ENCODE assay signal across 8 mouse cellular contexts in genomic region chr10:80147719-80148601, GRCm38 (mm10). TPM values are rescaled to one million over a fixed set of nuclear protein-coding genes. Genes with fewer than 3 reads are reported as not detected.
DNase-seq lines count a peak whose midpoint lies in the region; ATAC-seq and TF ChIP-seq lines count a peak whose summit lies in the region.

Midn (plus strand) TSS chr10:80148272.

- under 1% methylated on average over 33 of the region's 42 CpGs for WGBS in heart, embryonic 14.5 days
- WGBS in kidney, postnatal 0 days = 0% methylated on average over 37 of the region's 42 CpGs
- under 1% methylated on average over 36 of the region's 42 CpGs for WGBS in liver, embryonic 13.5 days (ENCODE audit: insufficient replicate concordance)

- H3K36me3 ChIP-seq in heart, embryonic 14.5 days (ENCODE audit: control insufficient read depth, insufficient read depth, low read length) = peaks cover 71% of the 10 kb centered on the region
- peaks cover 32% of the 10 kb centered on the region for H3K36me3 ChIP-seq in kidney, postnatal 0 days (ENCODE audit: insufficient read depth, low read length)
- H3K36me3 ChIP-seq in liver, embryonic 13.5 days = peaks cover 70% of the 10 kb centered on the region

- ATAC-seq in erythroblast, adult 5-6 weeks (replicated peaks; ENCODE audit: low FRiP score, poor library complexity, severe bottlenecking) = 0 out of 2 replicates have a peak, but pooled peaks have one; percentile 5
- peak; percentile 51 for ATAC-seq in heart, embryonic 14.5 days (ENCODE audit: insufficient number of reproducible peaks, insufficient read depth, low FRiP score, low read depth)
- peak; percentile 30 for ATAC-seq in kidney, postnatal 0 days (replicated peaks; ENCODE audit: low FRiP score, low read depth)
- ATAC-seq in liver, embryonic 13.5 days (ENCODE audit: low read depth) = peak; percentile 33

- peaks cover 26 to 51% of the 10 kb centered on the region in 2 experiments for H3K4me1 ChIP-seq in heart, embryonic 14.5 days (ENCODE audit: control insufficient read depth in 2 of 2, insufficient read depth in 2 of 2, low read length in 2 of 2)
- peaks cover 23% of the 10 kb centered on the region for H3K4me1 ChIP-seq in kidney, postnatal 0 days (replicated peaks; ENCODE audit: insufficient read depth, low read length)
- peaks cover 88% of the 10 kb centered on the region for H3K4me1 ChIP-seq in liver, embryonic 13.5 days (replicated peaks)

- no peaks in the 10 kb centered on the region for H3K9me3 ChIP-seq in heart, embryonic 14.5 days (ENCODE audit: control insufficient read depth, low read length)
- no peaks in the 10 kb centered on the region for H3K9me3 ChIP-seq in kidney, postnatal 0 days (replicated peaks; ENCODE audit: low read length)
- no peaks in the 10 kb centered on the region for H3K9me3 ChIP-seq in liver, embryonic 13.5 days (replicated peaks)

- no peaks in the 10 kb centered on the region for H3K27me3 ChIP-seq in heart, embryonic 14.5 days (ENCODE audit: control insufficient read depth, insufficient read depth, low read length)
- H3K27me3 ChIP-seq in kidney, postnatal 0 days (ENCODE audit: insufficient read depth, low read length) = no peaks in the 10 kb centered on the region
- no peaks in the 10 kb centered on the region for H3K27me3 ChIP-seq in liver, embryonic 13.5 days

- H3K27ac ChIP-seq in heart, embryonic 14.5 days (replicated peaks in 1 of 2; ENCODE audit: control insufficient read depth in 1 of 2, insufficient read depth in 1 of 2, low read depth in 2 of 2, low read length in 2 of 2) = peak within 1 kb of the TSS; percentile 99
- H3K27ac ChIP-seq in kidney, postnatal 0 days = peak within 1 kb of the TSS; percentile 100
- H3K27ac ChIP-seq in liver, embryonic 13.5 days = peak within 1 kb of the TSS; percentile 98

- TF ChIP-seq CTCF in kidney, postnatal 0 days (IDR thresholded peaks at IDR 0.05; ENCODE audit: low read depth) = peak; percentile 68

- H3K9ac ChIP-seq in heart, embryonic 14.5 days (ENCODE audit: low read length) = peak within 1 kb of the TSS; percentile 99
- H3K9ac ChIP-seq in kidney, postnatal 0 days (ENCODE audit: low read depth, low read length) = peak within 1 kb of the TSS; percentile 77
- peak within 1 kb of the TSS; percentile 90 for H3K9ac ChIP-seq in liver, embryonic 13.5 days

- peak within 1 kb of the TSS; percentile 83 to 85 for H3K4me3 ChIP-seq in heart, embryonic 14.5 days (ENCODE audit: control insufficient read depth in 1 of 2, insufficient read depth in 1 of 2, low read depth in 1 of 2, low read length in 2 of 2)
- H3K4me3 ChIP-seq in kidney, postnatal 0 days (replicated peaks; ENCODE audit: low read depth, low read length) = peak within 1 kb of the TSS; percentile 99
- H3K4me3 ChIP-seq in liver, embryonic 13.5 days (replicated peaks) = peak within 1 kb of the TSS; percentile 91

- peak within 1 kb of the TSS; percentile 77 for H3K4me2 ChIP-seq in heart, embryonic 14.5 days (ENCODE audit: low read length)
- H3K4me2 ChIP-seq in kidney, postnatal 0 days (ENCODE audit: low read length) = peak within 1 kb of the TSS; percentile 58
- H3K4me2 ChIP-seq in liver, embryonic 13.5 days = peak within 1 kb of the TSS; percentile 99

- peak; percentile 46 to 51 for DNase-seq in B cell, adult 2 months
- peak; percentile 93 for DNase-seq in adrenal gland, postnatal 14 days
- DNase-seq in kidney, postnatal 0 days (ENCODE audit: low spot score) = peak; percentile 82
- peak; percentile 70 for DNase-seq in liver, embryonic 13.5 days
- DNase-seq in naive thymus-derived CD4-positive, alpha-beta T cell, adult 2 months (ENCODE audit: low read depth) = peak; percentile 78
- peak; percentile 88 for DNase-seq in testis, postnatal 10 days (ENCODE audit: low spot score)

RNA-seq across cellular contexts. Expression of gene Midn, which starts in this region (rescaled TPM):
- total RNA-seq in adrenal gland, postnatal 14 days (2021) = 114 and 140 TPM in 2 replicates
- total RNA-seq in erythroblast, adult 5-6 weeks (2015; ENCODE audit: low replicate concordance) = 5.0 and 7.7 TPM in 2 replicates
- total RNA-seq in erythroblast, adult 5-6 weeks (2017; ENCODE audit: low replicate concordance) = 3.9 and 7.4 TPM in 2 replicates
- polyA plus RNA-seq in heart, embryonic 14.5 days (2014; fragmentation: Nextera tagmentation; extraction: Ambion mirVana) = 21.2 and 25.8 TPM in 2 replicates
- 13.7 and 18.6 TPM in 2 replicates for polyA plus RNA-seq in kidney, postnatal 0 days (2015; fragmentation: Nextera tagmentation; extraction: Ambion mirVana)
- polyA plus RNA-seq in liver, embryonic 13.5 days (2015; fragmentation: Nextera tagmentation; extraction: Ambion mirVana) = 3.0 and 3.3 TPM in 2 replicates

Comparison
In these comparisons a context has a peak if more than half of its experiments do, and no peak if none do; other contexts are left out.
1. Peak in every context shown above with its lines: DNase-seq, ATAC-seq, H3K4me3 ChIP-seq and H3K27ac ChIP-seq.
2. RNA of gene Midn (total RNA-seq): 114 to 140 TPM in adrenal gland, postnatal 14 days; 3.9 to 7.7 TPM in erythroblast, adult 5-6 weeks; every median in the first group is over 10 times any median in the second.